Mouse (Mus musculus) limb, embryonic 10.5 days (tissue): ENCODE measurements around the gene Coq5. TPM values are rescaled to one million over a fixed set of nuclear protein-coding genes. Genes with fewer than 3 reads are reported as not detected.

Experiments
- DNase-seq: peaks from one replicate; pipeline ENCODE4 v3.0.0-alpha.2; 2017; ENCODE audit warnings: low spot score
- H3K27ac ChIP-seq: fragments of 300-500 bp; sonication (generic); 2 replicates; pipeline ENCODE4 v1.5.1; 2016; ENCODE audit warnings: mild to moderate bottlenecking
- H3K27me3 ChIP-seq: fragments of 300-500 bp; sonication (generic); 2 replicates; pipeline ENCODE4 v1.6.1; 2016; ENCODE audit warnings: low read depth, mild to moderate bottlenecking; ENCODE audit not compliant: poor library complexity, severe bottlenecking
- H3K36me3 ChIP-seq: fragments of 300-500 bp; sonication (generic); 2 replicates; pipeline ENCODE4 v1.6.1; 2016; ENCODE audit warnings: mild to moderate bottlenecking, moderate library complexity
- H3K4me1 ChIP-seq: fragments of 300-500 bp; sonication (generic); 2 replicates; pipeline ENCODE4 v1.6.1; 2016
- H3K4me3 ChIP-seq: fragments of 300-500 bp; sonication (generic); 2 replicates; pipeline ENCODE4 v1.5.1; 2016; ENCODE audit warnings: mild to moderate bottlenecking, moderate library complexity
- H3K9me3 ChIP-seq: fragments of 300-500 bp; sonication (generic); replicated peaks from 2 replicates; pipeline ENCODE4 v1.6.1; 2016; ENCODE audit warnings: mild to moderate bottlenecking
- WGBS: fragments of 180-500 bp; shearing (Covaris S2); methylation state at CpG from one replicate; pipeline ENCODE4 v1.1.7; 2016; 5-methylcytosine and 5-hydroxymethylcytosine counted together
- polyA plus RNA-seq: library from polyadenylated mRNA; unstranded; fragments of >200 nt; fragmentation: Nextera tagmentation; extraction: Ambion mirVana; gene quantifications from 2 replicates; pipeline ENCODE4 v1.2.1, GENCODE M21; 2016

The Coq5 gene
- 54.1 and 57.2 TPM in 2 replicates for polyA plus RNA-seq

- H3K9me3 ChIP-seq: no peaks in the 10 kb centered on the region
- WGBS: 4% methylated on average over 45 of the region's 45 CpGs
- DNase-seq: peak; percentile 88
- H3K27ac ChIP-seq: peak within 1 kb of the TSS; percentile 86
- H3K36me3 ChIP-seq: peaks cover 20% of the 10 kb centered on the region
- peak within 1 kb of the TSS; percentile 96 for H3K4me3 ChIP-seq
- no peaks in the 10 kb centered on the region for H3K27me3 ChIP-seq
- peaks cover 9% of the 10 kb centered on the region for H3K4me1 ChIP-seq
Measured at GRCm38 (mm10) chr5:115279226-115280049, at the start of gene Coq5. TSS of gene Coq5 (plus strand) at chr5:115279666.

DNA sequence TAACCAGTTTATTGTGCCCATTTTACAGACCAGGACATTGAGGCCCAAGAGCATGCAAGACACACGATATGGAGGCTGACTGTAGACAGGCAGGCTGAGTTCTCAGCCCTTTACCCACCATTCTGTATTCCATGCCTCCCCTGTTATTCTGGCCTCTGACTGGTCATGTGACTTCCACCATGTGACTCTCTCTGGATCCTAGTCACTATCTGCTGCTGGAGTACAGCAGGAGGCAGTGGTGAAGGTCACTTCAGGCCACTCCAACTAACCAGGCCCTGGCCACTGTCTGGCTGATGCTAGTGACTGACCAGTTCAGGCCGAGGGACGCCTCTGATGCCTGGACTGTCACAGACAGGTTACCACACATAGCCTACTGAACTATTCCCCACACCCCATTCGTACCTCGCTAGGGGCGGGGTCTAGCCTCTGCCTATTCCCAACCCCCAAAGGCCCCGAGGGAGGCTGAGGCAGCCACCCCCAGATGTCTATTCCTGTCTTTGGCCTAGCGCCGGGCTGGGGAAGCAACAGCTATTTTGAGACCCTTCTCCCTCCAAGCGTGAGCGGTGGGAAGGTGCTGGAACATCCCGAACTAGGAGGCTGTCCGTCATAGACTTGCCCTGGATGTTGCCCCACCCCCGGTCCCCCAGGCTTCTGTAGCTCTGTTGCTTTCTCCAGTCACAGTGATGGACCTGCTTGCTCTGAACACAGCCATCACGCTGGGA lies 48.5 kb upstream of the Coq5 start:
- Histone ChIP-seq H3K36me3 (no peaks in the 10 kb centered on the region), H3K4me3 (peak overlapping the region; percentile 17; the same call in 1 of the 2 replicates), H3K27me3 (peaks cover 26% of the 10 kb centered on the region), H3K27ac (peak overlapping the region; percentile 62), H3K9me3 (no peaks in the 10 kb centered on the region), H3K4me1 (peaks cover 42% of the 10 kb centered on the region)
- no peak for DNase-seq
- WGBS: 52% methylated on average over 15 of the region's 15 CpGs

DNA sequence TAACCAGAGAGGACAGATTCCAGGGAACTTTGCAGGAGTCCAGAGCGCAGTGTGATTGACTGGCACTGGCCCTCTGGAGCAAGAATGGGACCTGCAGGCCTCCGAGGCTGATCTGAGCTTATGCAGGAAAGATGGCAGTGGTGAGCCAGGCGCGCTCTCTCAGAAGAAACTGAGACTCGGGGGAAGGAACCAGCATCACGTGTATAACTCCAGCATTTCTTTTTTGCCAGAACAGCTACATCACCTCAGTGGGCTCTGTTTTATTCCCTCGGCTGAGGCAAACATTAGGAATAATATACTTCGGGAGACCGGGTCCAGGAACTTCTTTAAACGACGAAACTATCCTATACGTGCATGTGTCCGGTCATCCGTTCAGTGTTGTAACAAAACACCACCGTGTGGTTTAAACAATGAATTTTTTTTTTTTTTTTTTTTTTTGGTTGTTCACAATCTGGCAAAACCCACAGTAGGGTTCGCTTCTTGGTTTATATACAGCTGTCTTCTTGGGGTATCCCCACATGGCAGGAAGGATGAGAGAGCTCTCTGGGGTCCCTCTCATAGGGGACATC lies 47.8 kb upstream of the Coq5 start:
- no peak for DNase-seq
- H3K27ac ChIP-seq: peak overlapping the region; percentile 62
- H3K27me3 ChIP-seq: peaks cover 26% of the 10 kb centered on the region
- WGBS: 54% methylated on average over 16 of the region's 16 CpGs
- H3K4me1 ChIP-seq: peaks cover 37% of the 10 kb centered on the region
- no peaks in the 10 kb centered on the region for H3K36me3 ChIP-seq
- H3K4me3 ChIP-seq: peak overlapping the region; percentile 17; the same call in 1 of the 2 replicates
- H3K9me3 ChIP-seq: no peaks in the 10 kb centered on the region

- Histone ChIP-seq H3K4me3 (no peak overlapping the region), H3K4me1 (peaks cover 40% of the 10 kb centered on the region), H3K9me3 (no peaks in the 10 kb centered on the region), H3K27me3 (peaks cover 26% of the 10 kb centered on the region), H3K27ac (no peak overlapping the region), H3K36me3 (no peaks in the 10 kb centered on the region)
- WGBS: 47% methylated on average over 6 of the region's 6 CpGs
- no peak for DNase-seq
Measured at GRCm38 (mm10) chr5:115232516-115232915, 47.0 kb upstream of the Coq5 start.

GRCm38 (mm10) chr5:115233031-115233780 lies 46.3 kb upstream of the Coq5 start:
- no peak for DNase-seq
- WGBS: 92% methylated on average over 14 of the region's 14 CpGs
- H3K4me3 ChIP-seq: no peak overlapping the region
- no peaks in the 10 kb centered on the region for H3K9me3 ChIP-seq
- H3K27me3 ChIP-seq: peaks cover 26% of the 10 kb centered on the region
- peaks cover 47% of the 10 kb centered on the region for H3K4me1 ChIP-seq
- H3K27ac ChIP-seq: no peak overlapping the region
- no peaks in the 10 kb centered on the region for H3K36me3 ChIP-seq

GRCm38 (mm10) chr5:115234519-115234918 lies 44.9 kb upstream of the Coq5 start:
- no peak for DNase-seq
- no peaks in the 10 kb centered on the region for H3K9me3 ChIP-seq
- no peak overlapping the region for H3K4me3 ChIP-seq
- H3K27ac ChIP-seq: no peak overlapping the region
- no peaks in the 10 kb centered on the region for H3K36me3 ChIP-seq
- H3K27me3 ChIP-seq: peaks cover 26% of the 10 kb centered on the region
- 48% methylated on average over 6 of the region's 6 CpGs for WGBS
- H3K4me1 ChIP-seq: peaks cover 58% of the 10 kb centered on the region

DNA sequence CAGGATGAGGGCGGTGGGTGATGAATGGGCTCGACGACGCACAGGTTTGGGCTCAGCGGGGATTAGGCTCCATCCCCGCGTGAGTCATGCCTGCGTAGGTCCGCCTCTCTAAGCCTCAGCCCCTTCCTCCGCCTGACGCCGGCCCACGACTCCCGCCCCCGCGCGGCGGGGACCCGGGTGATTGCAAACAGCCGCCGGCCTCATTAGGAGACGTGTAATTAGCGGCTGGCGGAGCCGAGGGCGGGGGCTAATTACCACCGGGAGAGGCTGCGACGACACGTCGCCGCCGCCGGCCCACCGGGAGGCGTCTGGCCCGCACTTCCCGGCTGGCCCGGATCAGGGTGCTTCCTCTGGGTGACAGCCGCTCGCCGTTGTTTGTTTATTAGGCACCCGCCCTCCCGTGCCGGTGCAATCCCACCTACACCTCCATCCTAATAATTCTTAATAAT lies 44.1 kb upstream of the Coq5 start:
- H3K4me3 ChIP-seq: peak overlapping the region; percentile 66
- no peaks in the 10 kb centered on the region for H3K9me3 ChIP-seq
- H3K36me3 ChIP-seq: peaks cover 8% of the 10 kb centered on the region
- peak overlapping the region; percentile 83 for H3K27ac ChIP-seq
- H3K4me1 ChIP-seq: peaks cover 63% of the 10 kb centered on the region
- H3K27me3 ChIP-seq: peaks cover 26% of the 10 kb centered on the region
- DNase-seq: peak; percentile 67
- WGBS: under 1% methylated on average over 45 of the region's 45 CpGs

- peak within 1 kb of the TSS; percentile 66 for H3K4me3 ChIP-seq
- H3K4me1 ChIP-seq: peaks cover 62% of the 10 kb centered on the region
- peaks cover 12% of the 10 kb centered on the region for H3K36me3 ChIP-seq
- DNase-seq: peak; percentile 96
- H3K27me3 ChIP-seq: peaks cover 26% of the 10 kb centered on the region
- WGBS: 3% methylated on average over 21 of the region's 21 CpGs
- H3K27ac ChIP-seq: peak within 1 kb of the TSS; percentile 83
- no peaks in the 10 kb centered on the region for H3K9me3 ChIP-seq
Measured at GRCm38 (mm10) chr5:115235786-115236263, 43.6 kb upstream of the Coq5 start, which contains the start of gene Pop5. TSS of gene Pop5 (plus strand) at chr5:115235836.

- no peaks in the 10 kb centered on the region for H3K9me3 ChIP-seq
- peaks cover 18% of the 10 kb centered on the region for H3K27me3 ChIP-seq
- DNase-seq: peak; percentile 93
- peak overlapping the region; percentile 74 for H3K4me3 ChIP-seq
- peaks cover 35% of the 10 kb centered on the region for H3K36me3 ChIP-seq
- H3K27ac ChIP-seq: peak overlapping the region; percentile 79
- WGBS: under 1% methylated on average over 88 of the region's 88 CpGs
- H3K4me1 ChIP-seq: peaks cover 44% of the 10 kb centered on the region
Measured at GRCm38 (mm10) chr5:115237803-115238728, 41.4 kb upstream of the Coq5 start.

DNA sequence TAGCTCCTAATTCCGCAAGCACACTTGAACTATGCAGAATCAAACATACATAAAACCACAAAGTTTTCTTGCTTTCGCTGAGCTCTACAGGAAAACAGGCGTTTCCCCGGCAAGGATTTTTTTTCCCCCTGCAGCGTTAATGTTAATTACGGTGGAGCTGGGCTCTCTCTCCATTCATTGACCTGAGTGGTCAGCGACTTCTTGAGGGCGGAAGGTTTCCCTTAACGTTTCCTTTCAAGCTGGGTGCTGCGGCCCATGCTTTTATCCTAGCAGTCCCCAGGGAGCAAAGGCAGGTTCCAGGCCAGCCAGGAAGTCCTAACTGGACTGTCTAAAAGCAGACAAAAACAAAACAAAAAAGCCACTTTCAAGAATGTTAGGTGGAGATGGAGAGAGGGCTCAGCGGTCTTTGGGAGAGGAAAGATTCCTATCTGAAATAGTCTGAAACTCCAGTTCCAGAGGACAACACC lies 40.7 kb upstream of the Coq5 start:
- DNase-seq: no peak

DNA sequence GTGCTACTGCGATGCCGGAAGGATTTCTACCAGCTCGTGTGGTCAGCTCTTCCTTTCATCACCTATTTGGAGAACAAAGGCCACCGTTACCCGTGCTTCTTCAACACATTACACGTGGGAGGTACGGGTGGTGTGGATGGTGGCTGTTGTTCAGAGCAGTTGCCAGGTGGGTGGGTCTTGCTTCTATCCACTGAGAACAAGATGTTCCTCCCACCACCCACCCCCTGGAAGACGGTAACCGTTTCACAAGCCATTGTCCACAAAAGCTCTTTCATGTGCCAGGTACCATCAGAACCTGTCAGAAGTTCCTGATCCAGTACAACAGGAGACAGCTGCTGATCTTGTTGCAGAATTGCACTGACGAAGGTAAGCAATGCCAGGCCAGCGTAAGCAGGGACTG lies 39.3 kb upstream of the Coq5 start:
- H3K4me3 ChIP-seq: no peak overlapping the region
- H3K27me3 ChIP-seq: peaks cover under 1% of the 10 kb centered on the region; the same call in 1 of the 2 replicates
- H3K27ac ChIP-seq: no peak overlapping the region
- WGBS: 91% methylated on average over 11 of the region's 11 CpGs
- H3K4me1 ChIP-seq: peaks cover 35% of the 10 kb centered on the region
- no peak for DNase-seq
- H3K36me3 ChIP-seq: peaks cover 56% of the 10 kb centered on the region
- H3K9me3 ChIP-seq: no peaks in the 10 kb centered on the region

More for the DNA sequence above, 40.7 kb upstream of the Coq5 start:
- Histone ChIP-seq H3K27me3 (peaks cover 14% of the 10 kb centered on the region), H3K4me1 (peaks cover 43% of the 10 kb centered on the region), H3K27ac (no peak overlapping the region), H3K36me3 (peaks cover 42% of the 10 kb centered on the region), H3K4me3 (peak overlapping the region; percentile 74), H3K9me3 (no peaks in the 10 kb centered on the region)
- 5% methylated on average over 11 of the region's 11 CpGs for WGBS
